Mouse (Mus musculus): ENCODE data around the gene Il21.
A peak's percentile ranks its signal among the peaks of the same experiment; 100 is the strongest.

DNA sequence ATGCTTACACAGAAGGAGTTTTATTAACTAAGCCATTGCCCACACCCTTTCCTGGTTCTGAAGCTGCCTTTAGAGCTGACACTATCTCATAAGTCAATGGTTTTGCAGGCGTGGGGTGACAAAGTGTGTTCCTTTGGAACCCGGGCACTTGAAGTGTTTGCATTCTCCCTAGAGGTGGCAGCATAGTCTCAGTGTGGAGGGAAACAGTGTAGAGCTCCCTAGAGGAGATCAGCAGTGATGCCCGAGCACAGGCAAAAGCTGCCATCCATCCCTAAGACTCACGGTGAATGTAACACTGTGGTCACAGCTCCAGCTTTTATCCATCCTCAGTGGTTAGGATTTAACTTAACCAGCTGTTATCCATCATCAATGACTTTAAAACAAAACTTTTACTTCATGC is 13.4 kb downstream of the Il21 start:
- peak; percentile 99 for TF ChIP-seq CTCF (IDR thresholded peaks at IDR 0.05; ENCODE audit: extremely low read depth, insufficient read depth, low read length)
- no peak for TF ChIP-seq POLR2A (IDR thresholded peaks at IDR 0.05; ENCODE audit: extremely low read depth, insufficient read depth, low read length)

Data from cortical plate, adult 2 months (tissue).